Mouse (Mus musculus): ENCODE data around the gene Asb6. TPM values are rescaled to one million over a fixed set of nuclear protein-coding genes. Genes with fewer than 3 reads are reported as not detected.

Asb6 gene
- total and polyA plus RNA-seq, 3 experiments, result 50.1 to 54.6 TPM; not detected in 1

DNA sequence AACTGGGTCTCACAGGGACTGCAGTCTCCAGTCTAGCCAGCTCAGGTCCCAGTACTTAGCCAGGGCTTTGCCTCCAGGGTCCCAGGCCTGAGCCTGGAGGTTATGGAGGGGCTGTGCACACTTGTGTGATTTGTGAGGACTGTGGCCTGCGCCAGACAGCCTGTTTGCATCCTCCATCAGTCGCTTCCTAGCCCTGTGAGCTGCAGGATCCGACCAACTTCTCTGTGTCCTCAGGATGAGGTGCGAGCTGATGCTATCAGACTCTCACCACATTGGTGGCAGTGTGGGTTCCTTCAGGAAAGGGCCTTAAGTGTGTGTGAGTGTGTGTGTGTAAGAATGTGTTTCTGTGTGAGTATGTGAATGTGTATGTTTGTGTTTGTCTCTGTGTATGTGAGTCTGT lies 42.7 kb downstream of the Asb6 start:
- TF ChIP-seq ZNF384 (IDR thresholded peaks at IDR 0.05; ENCODE audit: low read depth, low read length) (no peak), SMC3 (IDR thresholded peaks at IDR 0.05; ENCODE audit: low read depth, low read length) (no peak), ZC3H11A (IDR thresholded peaks at IDR 0.05; ENCODE audit: low read depth, low read length) (no peak), UBTF (IDR thresholded peaks at IDR 0.05; ENCODE audit: borderline replicate concordance, insufficient read depth, low read depth, low read length) (no peak), EP300 (IDR thresholded peaks at IDR 0.05; ENCODE audit: low read depth in 1 of 2, low read length in 2 of 2) (no peak), RAD21 (IDR thresholded peaks at IDR 0.05; ENCODE audit: low read depth, low read length) (no peak), TAL1 (IDR thresholded peaks at IDR 0.05; ENCODE audit: low read length) (no peak), GABPA (IDR thresholded peaks at IDR 0.05; ENCODE audit: low read depth, low read length) (no peak), POLR2AphosphoS2 (IDR thresholded peaks at IDR 0.05; ENCODE audit: low read length) (no peak), CTCF (IDR thresholded peaks at IDR 0.05 in 2 of 3, conservative IDR thresholded peaks at IDR 0.05 in 1 of 3; ENCODE audit: control insufficient read depth in 1 of 3, insufficient read depth in 1 of 3, low read depth in 2 of 3, low read length in 3 of 3, poor library complexity in 1 of 3, severe bottlenecking in 1 of 3) (no peak), MAX (IDR thresholded peaks at IDR 0.05; ENCODE audit: low read length) (no peak), TCF12 (IDR thresholded peaks at IDR 0.05; ENCODE audit: low read depth, low read length) (no peak), SIN3A (IDR thresholded peaks at IDR 0.05; ENCODE audit: low read length) (no peak), CHD1 (IDR thresholded peaks at IDR 0.05; ENCODE audit: low read depth, low read length) (no peak), MYC (IDR thresholded peaks at IDR 0.05; ENCODE audit: low read depth, low read length) (no peak)
- Histone ChIP-seq H3K27me3 (ENCODE audit: control insufficient read depth in 1 of 2, insufficient read depth in 2 of 2, low read length in 2 of 2) (no peaks in the 10 kb centered on the region), H3K4me3 (ENCODE audit: control insufficient read depth in 1 of 2, insufficient read depth in 1 of 2, low read depth in 2 of 2, low read length in 2 of 2) (no peak overlapping the region), H3K9ac (ENCODE audit: control insufficient read depth, low read depth, low read length, poor library complexity, severe bottlenecking) (no peak overlapping the region), H3K36me3 (ENCODE audit: control insufficient read depth in 1 of 2, insufficient read depth in 2 of 2, low read length in 2 of 2) (no peaks in the 10 kb centered on the region), H3K27ac (ENCODE audit: control insufficient read depth, low read depth, low read length) (no peak overlapping the region), H3K4me1 (ENCODE audit: control insufficient read depth in 1 of 2, insufficient read depth in 2 of 2, low read length in 2 of 2) (peaks cover 0 to 9% of the 10 kb centered on the region in 2 experiments), H3K9me3 (replicated peaks; ENCODE audit: insufficient read depth, low read length) (no peaks in the 10 kb centered on the region), H3K79me2 (ENCODE audit: control insufficient read depth, insufficient read depth, low read length, poor library complexity) (no peaks in the 10 kb centered on the region)
- DNase-seq (ENCODE audit: low read depth, low spot score), result no peak

GRCm38 (mm10) chr2:30784078-30784994 lies 45.8 kb downstream of the Asb6 start:
- no peak for DNase-seq (ENCODE audit: low read depth, low spot score)
- Histone ChIP-seq H3K27ac (ENCODE audit: control insufficient read depth, low read depth, low read length) (no peak overlapping the region), H3K9ac (ENCODE audit: control insufficient read depth, low read depth, low read length, poor library complexity, severe bottlenecking) (no peak overlapping the region; the same call in 1 of the 2 replicates), H3K4me3 (ENCODE audit: control insufficient read depth in 1 of 2, insufficient read depth in 1 of 2, low read depth in 2 of 2, low read length in 2 of 2) (no peak overlapping the region; a peak in 1 of 4 replicates), H3K79me2 (ENCODE audit: control insufficient read depth, insufficient read depth, low read length, poor library complexity) (no peaks in the 10 kb centered on the region), H3K4me1 (ENCODE audit: control insufficient read depth in 1 of 2, insufficient read depth in 2 of 2, low read length in 2 of 2) (peaks cover 0 to 9% of the 10 kb centered on the region in 2 experiments), H3K27me3 (ENCODE audit: control insufficient read depth in 1 of 2, insufficient read depth in 2 of 2, low read length in 2 of 2) (no peaks in the 10 kb centered on the region), H3K36me3 (ENCODE audit: control insufficient read depth in 1 of 2, insufficient read depth in 2 of 2, low read length in 2 of 2) (no peaks in the 10 kb centered on the region), H3K9me3 (replicated peaks; ENCODE audit: insufficient read depth, low read length) (no peaks in the 10 kb centered on the region)
- TF ChIP-seq HCFC1 (IDR thresholded peaks at IDR 0.05; ENCODE audit: low read depth, low read length), result no peak
- 0 out of 2 replicates have a peak, but pooled peaks have one; percentile 13 for TF ChIP-seq ZMIZ1 (IDR thresholded peaks at IDR 0.05; ENCODE audit: low read depth, low read length)
